Mouse (Mus musculus): Measurements from ENCODE around the gene Spag9.

DNA sequence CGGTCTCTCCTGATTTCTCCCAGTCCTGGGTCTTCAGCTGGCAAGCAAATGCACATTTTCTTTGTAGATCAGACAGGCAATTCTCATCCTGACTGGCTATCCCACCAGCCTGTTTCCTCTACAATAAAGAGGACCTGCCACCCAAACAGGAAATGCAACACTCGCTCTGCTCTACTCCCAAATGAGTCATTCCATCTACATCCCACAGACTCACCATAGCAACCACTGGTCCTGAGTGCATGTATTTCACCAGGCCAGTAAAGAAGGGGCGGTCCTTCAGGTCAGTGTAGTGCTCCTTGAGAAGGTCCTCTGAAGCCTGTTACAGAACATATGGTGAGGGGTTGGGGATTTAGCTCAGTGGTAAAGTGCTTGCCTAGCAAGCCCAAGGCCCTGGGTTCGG, 32.9 kb upstream of the Spag9 start:
- TF ChIP-seq POLR2A (IDR thresholded peaks at IDR 0.05; ENCODE audit: insufficient read depth, low read depth, low read length) (no peak), CTCF (IDR thresholded peaks at IDR 0.05; ENCODE audit: insufficient read depth, low read depth, low read length) (no peak)
